Mouse (Mus musculus): ENCODE results near the gene Rec114. TPM values are rescaled to one million over a fixed set of nuclear protein-coding genes. Genes with fewer than 3 reads are reported as not detected.

Rec114 gene
- polyA plus RNA-seq, 1 experiment from 2014 or later: 10.8 TPM

GRCm38 (mm10) chr9:58753606-58754005, 9.8 kb upstream of the Rec114 start:
- Histone ChIP-seq H3K4me1 (replicated peaks) (peaks cover 58% of the 10 kb centered on the region), H3K27ac (ENCODE audit: poor library complexity, severe bottlenecking) (no peak overlapping the region), H3K9me3 (replicated peaks) (no peaks in the 10 kb centered on the region), H3K9ac (no peak overlapping the region), H3K4me2 (no peak overlapping the region), H3K4me3 (no peak overlapping the region), H3K36me3 (no peaks in the 10 kb centered on the region), H3K27me3 (replicated peaks) (no peaks in the 10 kb centered on the region)
- no peak for ATAC-seq (ENCODE audit: insufficient number of reproducible peaks, low FRiP score)
- 79% methylated on average over 1 of the region's 1 CpGs for WGBS

GRCm38 (mm10) chr9:58748142-58748541, 4.4 kb upstream of the Rec114 start:
- Histone ChIP-seq H3K27ac (ENCODE audit: poor library complexity, severe bottlenecking) (no peak overlapping the region), H3K4me3 (no peak overlapping the region), H3K9me3 (replicated peaks) (no peaks in the 10 kb centered on the region), H3K36me3 (no peaks in the 10 kb centered on the region), H3K4me2 (no peak overlapping the region), H3K9ac (no peak overlapping the region), H3K4me1 (replicated peaks) (peaks cover 36% of the 10 kb centered on the region), H3K27me3 (replicated peaks) (no peaks in the 10 kb centered on the region)
- 57% methylated on average over 4 of the region's 4 CpGs for WGBS
- no peak for ATAC-seq (ENCODE audit: insufficient number of reproducible peaks, low FRiP score)

- Histone ChIP-seq H3K9me3 (replicated peaks) (no peaks in the 10 kb centered on the region), H3K36me3 (no peaks in the 10 kb centered on the region), H3K4me3 (no peak overlapping the region), H3K4me1 (replicated peaks) (peaks cover 30% of the 10 kb centered on the region), H3K27ac (ENCODE audit: poor library complexity, severe bottlenecking) (no peak overlapping the region), H3K4me2 (no peak overlapping the region), H3K27me3 (replicated peaks) (no peaks in the 10 kb centered on the region), H3K9ac (no peak overlapping the region)
- no peak for ATAC-seq (ENCODE audit: insufficient number of reproducible peaks, low FRiP score)
- 69% methylated on average over 6 of the region's 6 CpGs for WGBS
Observed at GRCm38 (mm10) chr9:58747328-58747755, 3.6 kb upstream of the Rec114 start.

GRCm38 (mm10) chr9:58742692-58743091, 1.1 kb downstream of the Rec114 start:
- ATAC-seq (ENCODE audit: insufficient number of reproducible peaks, low FRiP score): no peak
- Histone ChIP-seq H3K36me3 (no peaks in the 10 kb centered on the region), H3K27ac (ENCODE audit: poor library complexity, severe bottlenecking) (no peak overlapping the region), H3K27me3 (replicated peaks) (no peaks in the 10 kb centered on the region), H3K4me3 (no peak overlapping the region), H3K9me3 (replicated peaks) (no peaks in the 10 kb centered on the region), H3K4me1 (replicated peaks) (peaks cover 5% of the 10 kb centered on the region), H3K9ac (no peak overlapping the region), H3K4me2 (no peak overlapping the region)
- 94% methylated on average over 2 of the region's 2 CpGs for WGBS

- 78% methylated on average over 20 of the region's 20 CpGs for WGBS
- no peak for ATAC-seq (ENCODE audit: insufficient number of reproducible peaks, low FRiP score)
Observed at GRCm38 (mm10) chr9:58741369-58741768, 2.4 kb downstream of the Rec114 start.

GRCm38 (mm10) chr9:58739791-58740190, 4.0 kb downstream of the Rec114 start:
- 0 out of 2 replicates have a peak, but pooled peaks have one; percentile 22 for ATAC-seq (ENCODE audit: insufficient number of reproducible peaks, low FRiP score)
- Histone ChIP-seq H3K36me3 (no peaks in the 10 kb centered on the region), H3K9me3 (replicated peaks) (no peaks in the 10 kb centered on the region), H3K4me2 (peak overlapping the region; percentile 7; the same call in 1 of the 2 replicates), H3K4me3 (no peak overlapping the region), H3K27ac (ENCODE audit: poor library complexity, severe bottlenecking) (no peak overlapping the region), H3K4me1 (replicated peaks) (peaks cover 5% of the 10 kb centered on the region), H3K9ac (no peak overlapping the region), H3K27me3 (replicated peaks) (no peaks in the 10 kb centered on the region)
- 38% methylated on average over 9 of the region's 9 CpGs for WGBS

More at GRCm38 (mm10) chr9:58741369-58741768, 2.4 kb downstream of the Rec114 start:
- no peak overlapping the region for H3K9ac ChIP-seq
- no peak overlapping the region for H3K27ac ChIP-seq (ENCODE audit: poor library complexity, severe bottlenecking)
- H3K4me2 ChIP-seq: no peak overlapping the region
- H3K36me3 ChIP-seq: no peaks in the 10 kb centered on the region
- peaks cover 5% of the 10 kb centered on the region for H3K4me1 ChIP-seq (replicated peaks)
- no peaks in the 10 kb centered on the region for H3K27me3 ChIP-seq (replicated peaks)
- H3K9me3 ChIP-seq (replicated peaks): no peaks in the 10 kb centered on the region
- H3K4me3 ChIP-seq: no peak overlapping the region

GRCm38 (mm10) chr9:58723165-58723564, 20.6 kb downstream of the Rec114 start:
- H3K4me3 ChIP-seq: no peak overlapping the region
- WGBS: 80% methylated on average over 11 of the region's 11 CpGs
- H3K27ac ChIP-seq (ENCODE audit: poor library complexity, severe bottlenecking): no peak overlapping the region
- no peaks in the 10 kb centered on the region for H3K36me3 ChIP-seq
- H3K9me3 ChIP-seq (replicated peaks): no peaks in the 10 kb centered on the region
- ATAC-seq (ENCODE audit: insufficient number of reproducible peaks, low FRiP score): no peak
- no peaks in the 10 kb centered on the region for H3K27me3 ChIP-seq (replicated peaks)
- no peak overlapping the region for H3K9ac ChIP-seq
- no peak overlapping the region for H3K4me2 ChIP-seq
- peaks cover 11% of the 10 kb centered on the region for H3K4me1 ChIP-seq (replicated peaks)

- no peak for ATAC-seq (ENCODE audit: insufficient number of reproducible peaks, low FRiP score)
- H3K27me3 ChIP-seq (replicated peaks): no peaks in the 10 kb centered on the region
- H3K27ac ChIP-seq (ENCODE audit: poor library complexity, severe bottlenecking): no peak overlapping the region
- no peaks in the 10 kb centered on the region for H3K9me3 ChIP-seq (replicated peaks)
- H3K9ac ChIP-seq: no peak overlapping the region
- peaks cover 11% of the 10 kb centered on the region for H3K4me1 ChIP-seq (replicated peaks)
- H3K4me2 ChIP-seq: no peak overlapping the region
- no peak overlapping the region for H3K4me3 ChIP-seq
- no peaks in the 10 kb centered on the region for H3K36me3 ChIP-seq
- WGBS: 80% methylated on average over 5 of the region's 5 CpGs
Observed at GRCm38 (mm10) chr9:58722151-58722550, 21.6 kb downstream of the Rec114 start.

GRCm38 (mm10) chr9:58721021-58721420, 22.7 kb downstream of the Rec114 start:
- Histone ChIP-seq H3K27ac (ENCODE audit: poor library complexity, severe bottlenecking) (no peak overlapping the region), H3K4me2 (no peak overlapping the region), H3K27me3 (replicated peaks) (no peaks in the 10 kb centered on the region), H3K9me3 (replicated peaks) (no peaks in the 10 kb centered on the region), H3K36me3 (no peaks in the 10 kb centered on the region), H3K9ac (no peak overlapping the region), H3K4me3 (no peak overlapping the region), H3K4me1 (replicated peaks) (peaks cover 11% of the 10 kb centered on the region)
- no peak for ATAC-seq (ENCODE audit: insufficient number of reproducible peaks, low FRiP score)
- WGBS: 57% methylated on average over 7 of the region's 7 CpGs

- H3K9me3 ChIP-seq (replicated peaks): no peaks in the 10 kb centered on the region
- ATAC-seq (ENCODE audit: insufficient number of reproducible peaks, low FRiP score): no peak
- H3K4me2 ChIP-seq: no peak overlapping the region
- H3K27me3 ChIP-seq (replicated peaks): no peaks in the 10 kb centered on the region
- H3K4me3 ChIP-seq: no peak overlapping the region
- H3K4me1 ChIP-seq (replicated peaks): peaks cover 11% of the 10 kb centered on the region
- WGBS: 58% methylated on average over 4 of the region's 4 CpGs
- no peaks in the 10 kb centered on the region for H3K36me3 ChIP-seq
- H3K27ac ChIP-seq (ENCODE audit: poor library complexity, severe bottlenecking): no peak overlapping the region
- no peak overlapping the region for H3K9ac ChIP-seq
Observed at GRCm38 (mm10) chr9:58720167-58720566, 23.6 kb downstream of the Rec114 start.

GRCm38 (mm10) chr9:58719471-58719870, 24.3 kb downstream of the Rec114 start:
- Histone ChIP-seq H3K4me1 (replicated peaks) (peaks cover 11% of the 10 kb centered on the region), H3K4me2 (no peak overlapping the region), H3K9ac (no peak overlapping the region), H3K9me3 (replicated peaks) (no peaks in the 10 kb centered on the region), H3K4me3 (no peak overlapping the region), H3K27me3 (replicated peaks) (no peaks in the 10 kb centered on the region), H3K36me3 (no peaks in the 10 kb centered on the region), H3K27ac (ENCODE audit: poor library complexity, severe bottlenecking) (no peak overlapping the region)
- WGBS: 57% methylated on average over 5 of the region's 5 CpGs
- no peak for ATAC-seq (ENCODE audit: insufficient number of reproducible peaks, low FRiP score)

GRCm38 (mm10) chr9:58718964-58719363, 24.8 kb downstream of the Rec114 start:
- H3K4me3 ChIP-seq: no peak overlapping the region
- peaks cover 11% of the 10 kb centered on the region for H3K4me1 ChIP-seq (replicated peaks)
- H3K9me3 ChIP-seq (replicated peaks): no peaks in the 10 kb centered on the region
- no peak overlapping the region for H3K4me2 ChIP-seq
- no peak overlapping the region for H3K27ac ChIP-seq (ENCODE audit: poor library complexity, severe bottlenecking)
- no peaks in the 10 kb centered on the region for H3K27me3 ChIP-seq (replicated peaks)
- WGBS: 41% methylated on average over 2 of the region's 3 CpGs
- peak; percentile 51 for ATAC-seq (ENCODE audit: insufficient number of reproducible peaks, low FRiP score)
- H3K36me3 ChIP-seq: no peaks in the 10 kb centered on the region
- no peak overlapping the region for H3K9ac ChIP-seq

All from heart, embryonic 12.5 days (tissue).